Comparison of ENCODE assay signal across 8 mouse cellular contexts in the genomic region with DNA sequence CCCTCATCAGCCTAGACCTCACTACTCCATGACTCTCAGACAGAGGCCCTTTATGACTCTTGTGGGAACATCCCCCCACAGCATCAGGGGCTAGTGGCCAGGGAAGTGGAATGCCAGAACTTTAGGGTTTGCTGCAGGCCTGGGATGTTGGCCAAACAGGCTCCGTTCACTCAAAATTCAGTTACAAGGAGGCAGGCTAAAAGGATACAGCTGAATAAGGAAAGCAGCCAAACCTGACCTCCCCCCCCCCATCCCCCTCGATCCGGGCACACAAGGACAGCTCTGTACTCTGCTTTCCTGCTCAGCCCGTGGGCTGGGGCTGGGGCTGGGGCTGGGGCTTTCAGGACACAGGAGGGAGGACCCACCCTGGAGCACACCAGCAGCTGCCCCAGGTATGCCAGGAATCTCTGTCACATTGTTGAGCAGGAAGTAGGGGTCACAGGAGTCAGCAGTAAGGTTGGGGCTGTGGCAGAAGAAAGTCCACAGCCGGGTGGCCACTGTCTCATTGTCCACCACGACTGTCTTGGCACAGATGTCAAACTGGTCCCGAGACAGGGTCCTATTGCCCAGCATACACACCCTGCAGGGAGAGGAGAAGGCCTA. TPM values are rescaled to one million over a fixed set of nuclear protein-coding genes. Genes with fewer than 3 reads are reported as not detected.
DNase-seq lines count a peak whose midpoint lies in the region; ATAC-seq and TF ChIP-seq lines count a peak whose summit lies in the region.

No protein-coding gene starts in this region.

- peak; percentile 62 for DNase-seq in layer of hippocampus, adult 11-12 months (ENCODE audit: low spot score)
- DNase-seq in layer of hippocampus, adult 9-10 months (ENCODE audit: low spot score), result no peak
- DNase-seq in heart, embryonic 10.5 days (ENCODE audit: low spot score), result no peak
- peak; percentile 44 for DNase-seq in kidney, postnatal 0 days (ENCODE audit: low spot score)
- DNase-seq in urinary bladder, postnatal 36 days (ENCODE audit: low spot score in 2 of 2), result no peak

- H3K4me3 ChIP-seq in cortical plate, adult 2 months (ENCODE audit: insufficient read depth, low read length), result no peak overlapping the region
- no peak overlapping the region for H3K4me3 ChIP-seq in heart, embryonic 10.5 days
- no peak overlapping the region for H3K4me3 ChIP-seq in kidney, postnatal 0 days (replicated peaks; ENCODE audit: low read depth, low read length)
- H3K4me3 ChIP-seq in olfactory bulb, adult 2 months (ENCODE audit: insufficient read depth, low read depth, low read length), result no peak overlapping the region
- no peak overlapping the region for H3K4me3 ChIP-seq in liver, embryonic 12.5 days

- WGBS in heart, embryonic 10.5 days, result 33% methylated on average over 7 of the region's 7 CpGs
- 25% methylated on average over 7 of the region's 7 CpGs for WGBS in kidney, postnatal 0 days
- WGBS in olfactory bulb, adult 2 months, result 27% methylated on average over 7 of the region's 7 CpGs
- WGBS in liver, embryonic 12.5 days (ENCODE audit: insufficient replicate concordance), result 64% methylated on average over 7 of the region's 7 CpGs

- peak overlapping the region; percentile 18; the same call in 1 of the 2 replicates for H3K27ac ChIP-seq in cortical plate, adult 2 months (ENCODE audit: insufficient read depth, low read length)
- peak overlapping the region; percentile 53; the same call in 1 of the 2 replicates for H3K27ac ChIP-seq in heart, embryonic 10.5 days
- 0 out of 2 replicates have a peak overlapping the region, but pooled peaks have one; percentile 1 for H3K27ac ChIP-seq in kidney, postnatal 0 days
- peak overlapping the region; percentile 67 for H3K27ac ChIP-seq in olfactory bulb, adult 2 months (ENCODE audit: insufficient read depth, low read depth, low read length)
- H3K27ac ChIP-seq in liver, embryonic 12.5 days, result no peak overlapping the region

- peak; percentile 67 for ATAC-seq in kidney, postnatal 0 days (replicated peaks; ENCODE audit: low FRiP score, low read depth)
- no peak for ATAC-seq in liver, embryonic 12.5 days

- no peaks in the 10 kb centered on the region for H3K9me3 ChIP-seq in heart, embryonic 10.5 days
- no peaks in the 10 kb centered on the region for H3K9me3 ChIP-seq in kidney, postnatal 0 days (replicated peaks; ENCODE audit: low read length)
- no peaks in the 10 kb centered on the region for H3K9me3 ChIP-seq in liver, embryonic 12.5 days (replicated peaks)

- peaks cover 95% of the 10 kb centered on the region for H3K36me3 ChIP-seq in heart, embryonic 10.5 days
- H3K36me3 ChIP-seq in kidney, postnatal 0 days (ENCODE audit: insufficient read depth, low read length), result peaks cover 31% of the 10 kb centered on the region; the same call in 1 of the 2 replicates
- H3K36me3 ChIP-seq in liver, embryonic 12.5 days, result peaks cover 96% of the 10 kb centered on the region

- TF ChIP-seq CTCF in cortical plate, adult 2 months (IDR thresholded peaks at IDR 0.05; ENCODE audit: extremely low read depth, insufficient read depth, low read length), result no peak
- no peak for TF ChIP-seq CTCF in kidney, postnatal 0 days (IDR thresholded peaks at IDR 0.05; ENCODE audit: low read depth)
- no peak for TF ChIP-seq CTCF in olfactory bulb, adult 2 months (IDR thresholded peaks at IDR 0.05; ENCODE audit: insufficient read depth, low read depth, low read length)

- no peak for TF ChIP-seq POLR2A in cortical plate, adult 2 months (IDR thresholded peaks at IDR 0.05; ENCODE audit: extremely low read depth, insufficient read depth, low read length)
- no peak for TF ChIP-seq POLR2A in olfactory bulb, adult 2 months (IDR thresholded peaks at IDR 0.05; ENCODE audit: insufficient read depth, low read depth, low read length)

- no peak overlapping the region for H3K9ac ChIP-seq in kidney, postnatal 0 days (ENCODE audit: low read depth, low read length)
- H3K9ac ChIP-seq in liver, embryonic 12.5 days, result no peak overlapping the region

- no peak overlapping the region for H3K4me2 ChIP-seq in kidney, postnatal 0 days (ENCODE audit: low read length)
- H3K4me2 ChIP-seq in liver, embryonic 12.5 days, result no peak overlapping the region

- no peaks in the 10 kb centered on the region for H3K27me3 ChIP-seq in heart, embryonic 10.5 days (ENCODE audit: insufficient read depth, poor library complexity, severe bottlenecking)
- H3K27me3 ChIP-seq in kidney, postnatal 0 days (ENCODE audit: insufficient read depth, low read length), result no peaks in the 10 kb centered on the region
- H3K27me3 ChIP-seq in liver, embryonic 12.5 days (replicated peaks), result no peaks in the 10 kb centered on the region

- peaks cover 2% of the 10 kb centered on the region; the same call in 1 of the 2 replicates for H3K4me1 ChIP-seq in cortical plate, adult 2 months (ENCODE audit: control insufficient read depth, insufficient read depth, low read length)
- peaks cover 24% of the 10 kb centered on the region for H3K4me1 ChIP-seq in heart, embryonic 10.5 days
- 0 out of 2 replicates have a peak, but pooled peaks cover 4% of the 10 kb centered on the region for H3K4me1 ChIP-seq in kidney, postnatal 0 days (replicated peaks; ENCODE audit: insufficient read depth, low read length)
- H3K4me1 ChIP-seq in olfactory bulb, adult 2 months (ENCODE audit: control insufficient read depth, insufficient read depth, low read length), result peaks cover 31% of the 10 kb centered on the region
- peaks cover 8% of the 10 kb centered on the region for H3K4me1 ChIP-seq in liver, embryonic 12.5 days

RNA-seq across cellular contexts. Expression of a gene that starts 8.0 kb away (rescaled TPM):
- 54.4 and 55.7 TPM in 2 replicates for polyA plus RNA-seq in cortical plate, adult 2 months (2012; rRNA removed)
- polyA plus RNA-seq in heart, embryonic 10.5 days (2016; fragmentation: Nextera tagmentation; extraction: Ambion mirVana), result 1.7 and 7.9 TPM in 2 replicates
- polyA plus RNA-seq in kidney, postnatal 0 days (2015; fragmentation: Nextera tagmentation; extraction: Ambion mirVana), result 0.45 and 0.50 TPM in 2 replicates
- polyA plus RNA-seq in olfactory bulb, adult 2 months (2012; ENCODE audit: insufficient read depth, insufficient read length, low replicate concordance, missing spikeins), result not detected in 2 replicates
- 26.3 and 29.2 TPM in 2 replicates for polyA plus RNA-seq in liver, embryonic 12.5 days (2016; fragmentation: Nextera tagmentation; extraction: Ambion mirVana)

RNA-seq across cellular contexts. Expression of a gene that starts 12.9 kb away (rescaled TPM):
- 137 and 147 TPM in 2 replicates for polyA plus RNA-seq in cortical plate, adult 2 months (2012; rRNA removed)
- polyA plus RNA-seq in heart, embryonic 10.5 days (2016; fragmentation: Nextera tagmentation; extraction: Ambion mirVana), result 70.7 and 75.4 TPM in 2 replicates
- polyA plus RNA-seq in kidney, postnatal 0 days (2015; fragmentation: Nextera tagmentation; extraction: Ambion mirVana), result 59.7 and 63.1 TPM in 2 replicates
- polyA plus RNA-seq in olfactory bulb, adult 2 months (2012; ENCODE audit: insufficient read depth, insufficient read length, low replicate concordance, missing spikeins), result not detected in 2 replicates
- 77.2 and 84.6 TPM in 2 replicates for polyA plus RNA-seq in liver, embryonic 12.5 days (2016; fragmentation: Nextera tagmentation; extraction: Ambion mirVana)

RNA-seq across cellular contexts. Expression of a gene that starts 14.7 kb away (rescaled TPM):
- polyA plus RNA-seq in cortical plate, adult 2 months (2012; rRNA removed), result 23.6 and 25.8 TPM in 2 replicates
- polyA plus RNA-seq in heart, embryonic 10.5 days (2016; fragmentation: Nextera tagmentation; extraction: Ambion mirVana), result 45.1 and 56.1 TPM in 2 replicates
- 19.8 and 23.7 TPM in 2 replicates for polyA plus RNA-seq in kidney, postnatal 0 days (2015; fragmentation: Nextera tagmentation; extraction: Ambion mirVana)
- not detected in 2 replicates for polyA plus RNA-seq in olfactory bulb, adult 2 months (2012; ENCODE audit: insufficient read depth, insufficient read length, low replicate concordance, missing spikeins)
- 18.2 and 18.6 TPM in 2 replicates for polyA plus RNA-seq in liver, embryonic 12.5 days (2016; fragmentation: Nextera tagmentation; extraction: Ambion mirVana)

RNA-seq across cellular contexts. Expression of a gene that starts 17.5 kb away (rescaled TPM):
- 3.4 and 3.6 TPM in 2 replicates for polyA plus RNA-seq in cortical plate, adult 2 months (2012; rRNA removed)
- 1.9 and 2.6 TPM in 2 replicates for polyA plus RNA-seq in heart, embryonic 10.5 days (2016; fragmentation: Nextera tagmentation; extraction: Ambion mirVana)
- polyA plus RNA-seq in kidney, postnatal 0 days (2015; fragmentation: Nextera tagmentation; extraction: Ambion mirVana), result 0.67 and 0.77 TPM in 2 replicates
- not detected in 2 replicates for polyA plus RNA-seq in olfactory bulb, adult 2 months (2012; ENCODE audit: insufficient read depth, insufficient read length, low replicate concordance, missing spikeins)
- 0.94 and 1.0 TPM in 2 replicates for polyA plus RNA-seq in liver, embryonic 12.5 days (2016; fragmentation: Nextera tagmentation; extraction: Ambion mirVana)

RNA-seq across cellular contexts. Expression of a gene that starts 28.1 kb away (rescaled TPM):
- polyA plus RNA-seq in cortical plate, adult 2 months (2012; rRNA removed), result not detected in 2 replicates
- not detected in 2 replicates for polyA plus RNA-seq in heart, embryonic 10.5 days (2016; fragmentation: Nextera tagmentation; extraction: Ambion mirVana)
- not detected in 2 replicates for polyA plus RNA-seq in kidney, postnatal 0 days (2015; fragmentation: Nextera tagmentation; extraction: Ambion mirVana)
- not detected in 2 replicates for polyA plus RNA-seq in olfactory bulb, adult 2 months (2012; ENCODE audit: insufficient read depth, insufficient read length, low replicate concordance, missing spikeins)
- not detected in 2 replicates for polyA plus RNA-seq in liver, embryonic 12.5 days (2016; fragmentation: Nextera tagmentation; extraction: Ambion mirVana)

Comparison
In these comparisons a context has a peak if more than half of its experiments do, and no peak if none do; other contexts are left out.
1. DNase-seq: peak in layer of hippocampus, adult 11-12 months (single experiment) and kidney, postnatal 0 days (single experiment); none in layer of hippocampus, adult 9-10 months (single experiment), heart, embryonic 10.5 days (single experiment) and urinary bladder, postnatal 36 days (0 of 2).